Mouse (Mus musculus) limb, embryonic 14.5 days (tissue): Measurements from ENCODE around the gene Plekhg2. TPM values are rescaled to one million over a fixed set of nuclear protein-coding genes. Genes with fewer than 3 reads are reported as not detected.

Experiments used
- ATAC-seq: fragments of 200-750 bp; cut with Nextera tagmentation; 2 replicates; pipeline ENCODE4 v1.8.0; 2017; ENCODE audit warnings: low read depth, moderate number of reproducible peaks, moderate TSS enrichment; ENCODE audit not compliant: low FRiP score
- DNase-seq: peaks from one replicate; pipeline ENCODE4 v3.0.0-alpha.2; 2015; ENCODE audit warnings: low spot score
- H3K27ac ChIP-seq: fragments of 300-500 bp; sonication (generic); replicated peaks from 2 replicates; pipeline ENCODE4 v1.5.1; 2014; ENCODE audit warnings: low read depth, mild to moderate bottlenecking, low read length, moderate library complexity, mixed read lengths
- H3K27me3 ChIP-seq: fragments of 300-500 bp; sonication (generic); 2 replicates; pipeline ENCODE4 v1.6.1; 2014; ENCODE audit warnings: low read length, mixed read lengths; ENCODE audit not compliant: control insufficient read depth, insufficient read depth
- H3K36me3 ChIP-seq: fragments of 300-500 bp; sonication (generic); 2 replicates; pipeline ENCODE4 v1.6.1; 2014; ENCODE audit warnings: mild to moderate bottlenecking, low read length, moderate library complexity, mixed read lengths; ENCODE audit not compliant: control insufficient read depth, insufficient read depth
- H3K4me1 ChIP-seq: fragments of 300-500 bp; sonication (generic); 2 replicates; pipeline ENCODE4 v1.6.1; 2014; ENCODE audit warnings: antibody characterized with exemption, low read length, mixed read lengths; ENCODE audit not compliant: control insufficient read depth, insufficient read depth
- H3K4me2 ChIP-seq: fragments of 300-500 bp; sonication (generic); replicated peaks from 2 replicates; pipeline ENCODE4 v1.6.1; 2014; ENCODE audit warnings: low read depth, mild to moderate bottlenecking, low read length, moderate library complexity; ENCODE audit not compliant: severe bottlenecking
- H3K4me3 ChIP-seq: fragments of 300-500 bp; sonication (generic); replicated peaks from 2 replicates; pipeline ENCODE4 v1.5.1; 2014; ENCODE audit warnings: low read length
- H3K9ac ChIP-seq: fragments of 300-500 bp; sonication (generic); 2 replicates; pipeline ENCODE4 v1.6.1; 2014; ENCODE audit warnings: mild to moderate bottlenecking, low read depth, low read length, moderate library complexity; ENCODE audit not compliant: severe bottlenecking
- H3K9me3 ChIP-seq: fragments of 300-500 bp; sonication (generic); 2 replicates; pipeline ENCODE4 v1.6.1; 2016; ENCODE audit warnings: low read length; ENCODE audit not compliant: control insufficient read depth
- POLR2A ChIP-seq: fragments of 200-500 bp; IDR thresholded peaks from 2 replicates; pipeline ENCODE4 v1.8.0; 2012; ENCODE audit warnings: inconsistent platforms, mild to moderate bottlenecking, moderate library complexity, borderline replicate concordance; ENCODE audit not compliant: insufficient read depth, insufficient read length; ENCODE audit errors: extremely low read depth
- WGBS: fragments of 180-500 bp; shearing (Covaris S2); extraction: QIAGEN DNeasy Blood & Tissue Kit; methylation state at CpG from one replicate; pipeline ENCODE4 v1.1.7; 2014; 5-methylcytosine and 5-hydroxymethylcytosine counted together
- polyA plus RNA-seq, 2 experiments: library from polyadenylated mRNA; depleted of rRNA in 1 of 2; stranded (reverse) in 1 of 2; unstranded in 1 of 2; fragments of >200 nt; fragmentation: Nextera tagmentation in 1 of 2; extraction: Ambion mirVana in 1 of 2; gene quantifications; 2 replicates each; pipeline versions ENCODE4 v1.2.1 to v1.2.3; 2012 to 2014

Gene Plekhg2
- polyA plus RNA-seq, 2 experiments: 59.0 to 67.3 TPM

DNA sequence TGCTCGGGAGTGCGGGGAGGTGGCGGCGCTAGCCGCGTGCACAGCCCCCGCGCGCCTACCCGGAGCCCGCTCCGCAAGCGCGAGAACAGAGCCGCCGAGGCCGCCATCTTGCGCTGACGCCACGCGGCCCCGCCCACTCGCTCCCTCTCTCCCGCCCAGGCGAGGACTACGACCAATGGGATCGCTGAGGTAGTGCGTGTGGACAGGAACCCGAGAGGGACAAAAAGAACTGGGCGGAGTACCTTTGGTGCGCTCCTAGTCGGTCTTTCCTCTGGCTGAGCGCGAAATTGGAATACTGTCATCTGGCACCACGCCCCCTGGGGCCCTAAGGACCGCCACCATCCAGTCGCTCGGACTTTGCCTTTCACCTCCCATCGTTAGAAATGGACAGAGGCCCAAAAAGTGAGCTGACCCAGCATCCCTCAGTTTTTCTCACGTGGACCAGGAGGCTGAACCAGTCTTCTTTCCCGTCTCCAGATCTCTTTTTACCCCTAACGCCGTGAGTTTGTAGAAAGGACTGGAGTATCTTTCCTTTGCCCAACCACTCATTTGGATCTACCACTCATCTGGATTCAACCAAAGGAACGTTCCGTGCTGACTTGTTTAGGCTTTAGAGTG is 60.4 kb downstream of the Plekhg2 start, which contains the start of gene Timm50:
Gene Timm50 (minus strand): TSS at position 147 of the 618 bp plus-strand sequence.
- ATAC-seq (peak; percentile 98), DNase-seq (peak; percentile 98)
- H3K9me3 ChIP-seq: no peaks in the 10 kb centered on the region
- WGBS: 1% methylated on average over 25 of the region's 45 CpGs
- H3K27me3 ChIP-seq: no peaks in the 10 kb centered on the region
- H3K9ac ChIP-seq: peak within 1 kb of the TSS; percentile 85
- H3K27ac ChIP-seq: peak within 1 kb of the TSS; percentile 55; the same call in 1 of the 2 replicates
- TF ChIP-seq POLR2A: 0 out of 2 replicates have a peak, but pooled peaks have one; percentile 72
- H3K36me3 ChIP-seq: peaks cover 64% of the 10 kb centered on the region
- H3K4me2 ChIP-seq: peak within 1 kb of the TSS; percentile 85
- H3K4me3 ChIP-seq: peak within 1 kb of the TSS; percentile 95
- H3K4me1 ChIP-seq: peaks cover 5% of the 10 kb centered on the region

DNA sequence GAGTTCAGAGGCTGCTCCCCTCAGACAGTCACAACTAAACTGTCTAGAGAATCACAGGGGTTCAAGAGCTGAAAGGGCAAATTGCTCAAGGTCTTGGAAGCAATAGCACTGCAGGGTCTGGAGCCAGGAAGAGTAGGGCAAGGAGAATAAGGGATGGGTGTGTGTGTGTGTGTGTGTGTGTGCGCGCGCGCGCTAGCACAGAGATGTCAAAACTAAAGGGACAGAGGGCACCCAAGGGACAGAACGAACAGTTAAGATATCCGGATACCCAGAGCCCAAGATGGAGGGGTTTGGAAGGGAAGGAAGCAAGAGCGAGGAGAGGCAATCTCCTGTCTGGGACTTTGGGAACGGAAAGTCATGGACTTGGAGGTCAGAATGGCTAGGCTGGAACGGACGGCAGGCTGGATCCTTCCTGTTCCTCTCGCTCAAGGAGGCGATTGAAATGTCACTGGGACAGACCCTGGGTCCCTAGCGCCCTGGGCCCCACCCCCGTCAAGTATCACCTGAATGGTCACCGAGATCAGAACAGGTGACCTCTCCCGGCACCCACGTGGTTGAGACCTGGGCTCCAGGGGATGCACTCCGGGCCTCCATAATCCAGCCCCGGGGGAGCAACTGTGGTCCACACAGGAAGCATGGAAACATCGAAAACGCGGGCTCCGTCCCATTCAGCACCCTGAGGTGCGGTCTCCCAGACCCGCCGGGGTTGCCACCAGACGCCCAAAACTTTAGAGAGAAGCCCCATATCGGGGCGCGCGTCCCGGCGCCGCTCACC is 61.1 kb downstream of the Plekhg2 start:
- WGBS: 7% methylated on average over 35 of the region's 35 CpGs
- DNase-seq: no peak
- no peaks in the 10 kb centered on the region for H3K27me3 ChIP-seq
- peak overlapping the region; percentile 85 for H3K4me2 ChIP-seq
- peak; percentile 54 for ATAC-seq
- no peaks in the 10 kb centered on the region for H3K9me3 ChIP-seq
- H3K36me3 ChIP-seq: peaks cover 64% of the 10 kb centered on the region
- H3K9ac ChIP-seq: peak overlapping the region; percentile 85
- peaks cover 5% of the 10 kb centered on the region for H3K4me1 ChIP-seq
- peak overlapping the region; percentile 95 for H3K4me3 ChIP-seq
- TF ChIP-seq POLR2A: no peak
- peak overlapping the region; percentile 55; the same call in 1 of the 2 replicates for H3K27ac ChIP-seq

- H3K36me3 ChIP-seq: peaks cover 64% of the 10 kb centered on the region
These were observed 62.7 kb downstream of the Plekhg2 start for GRCm38 (mm10) chr7:28309737-28310136.

More at GRCm38 (mm10) chr7:28309737-28310136, 62.7 kb downstream of the Plekhg2 start:
- H3K9ac ChIP-seq: no peak overlapping the region
- no peaks in the 10 kb centered on the region for H3K27me3 ChIP-seq
- no peak for TF ChIP-seq POLR2A
- DNase-seq (no peak), ATAC-seq (no peak)
- no peak overlapping the region for H3K4me2 ChIP-seq
- 39% methylated on average over 9 of the region's 9 CpGs for WGBS
- H3K4me1 ChIP-seq: peaks cover 5% of the 10 kb centered on the region
- no peaks in the 10 kb centered on the region for H3K9me3 ChIP-seq
- no peak overlapping the region for H3K4me3 ChIP-seq
- H3K27ac ChIP-seq: no peak overlapping the region

Other genes starting within 250 kb of the Plekhg2 start
- not detected in 2 replicates for gene 9530053A07Rik, start 243.1 kb downstream of the Plekhg2 start, polyA plus RNA-seq (2012; rRNA removed)
- not detected in 2 replicates for gene 9530053A07Rik, start 243.1 kb downstream of the Plekhg2 start, polyA plus RNA-seq (2014; fragmentation: Nextera tagmentation; extraction: Ambion mirVana)
- 238 and 299 TPM in 2 replicates for gene Fbl, start 202.9 kb downstream of the Plekhg2 start, polyA plus RNA-seq (2012; rRNA removed)
- gene Fbl, start 202.9 kb downstream of the Plekhg2 start, polyA plus RNA-seq (2014; fragmentation: Nextera tagmentation; extraction: Ambion mirVana): 43.7 and 45.9 TPM in 2 replicates
- 26.0 and 37.8 TPM in 2 replicates for gene Dyrk1b, start 193.1 kb downstream of the Plekhg2 start, polyA plus RNA-seq (2012; rRNA removed)
- 13.8 and 15.7 TPM in 2 replicates for gene Dyrk1b, start 193.1 kb downstream of the Plekhg2 start, polyA plus RNA-seq (2014; fragmentation: Nextera tagmentation; extraction: Ambion mirVana)
- gene Eid2, start 104.7 kb downstream of the Plekhg2 start, polyA plus RNA-seq (2012; rRNA removed): 33.0 and 35.0 TPM in 2 replicates
- gene Eid2, start 104.7 kb downstream of the Plekhg2 start, polyA plus RNA-seq (2014; fragmentation: Nextera tagmentation; extraction: Ambion mirVana): 12.2 and 17.0 TPM in 2 replicates
- 15.4 and 18.3 TPM in 2 replicates for gene Eid2b, start 94.9 kb downstream of the Plekhg2 start, polyA plus RNA-seq (2012; rRNA removed)
- gene Eid2b, start 94.9 kb downstream of the Plekhg2 start, polyA plus RNA-seq (2014; fragmentation: Nextera tagmentation; extraction: Ambion mirVana): 14.3 and 14.9 TPM in 2 replicates
- 0.55 and 0.74 TPM in 2 replicates for gene Selenov, start 81.4 kb downstream of the Plekhg2 start, polyA plus RNA-seq (2012; rRNA removed)
- 0.34 TPM in 1 of 2 replicates, not detected in the other for gene Selenov, start 81.4 kb downstream of the Plekhg2 start, polyA plus RNA-seq (2014; fragmentation: Nextera tagmentation; extraction: Ambion mirVana)
- 0.85 and 0.92 TPM in 2 replicates for gene Dll3, start 70.4 kb downstream of the Plekhg2 start, polyA plus RNA-seq (2012; rRNA removed)
- gene Dll3, start 70.4 kb downstream of the Plekhg2 start, polyA plus RNA-seq (2014; fragmentation: Nextera tagmentation; extraction: Ambion mirVana): 0.83 and 0.84 TPM in 2 replicates
- 98.1 and 119 TPM in 2 replicates for gene Timm50, start 60.5 kb downstream of the Plekhg2 start, polyA plus RNA-seq (2012; rRNA removed)
- 138 TPM in 2 replicates for gene Timm50, start 60.5 kb downstream of the Plekhg2 start, polyA plus RNA-seq (2014; fragmentation: Nextera tagmentation; extraction: Ambion mirVana)
- gene Supt5, start 33.9 kb downstream of the Plekhg2 start, polyA plus RNA-seq (2012; rRNA removed): 116 and 127 TPM in 2 replicates
- 76.2 and 84.4 TPM in 2 replicates for gene Supt5, start 33.9 kb downstream of the Plekhg2 start, polyA plus RNA-seq (2014; fragmentation: Nextera tagmentation; extraction: Ambion mirVana)
- gene Rps16, start 21.9 kb downstream of the Plekhg2 start, polyA plus RNA-seq (2012; rRNA removed): 1,848 and 2,127 TPM in 2 replicates
- 1,280 and 1,345 TPM in 2 replicates for gene Rps16, start 21.9 kb downstream of the Plekhg2 start, polyA plus RNA-seq (2014; fragmentation: Nextera tagmentation; extraction: Ambion mirVana)
- 12.3 and 19.0 TPM in 2 replicates for gene Zfp36, start 7.7 kb upstream of the Plekhg2 start, polyA plus RNA-seq (2012; rRNA removed)
- 16.0 TPM in 2 replicates for gene Zfp36, start 7.7 kb upstream of the Plekhg2 start, polyA plus RNA-seq (2014; fragmentation: Nextera tagmentation; extraction: Ambion mirVana)
- 47.5 and 61.6 TPM in 2 replicates for gene Med29, start 20.1 kb upstream of the Plekhg2 start, polyA plus RNA-seq (2012; rRNA removed)
- 46.6 and 49.9 TPM in 2 replicates for gene Med29, start 20.1 kb upstream of the Plekhg2 start, polyA plus RNA-seq (2014; fragmentation: Nextera tagmentation; extraction: Ambion mirVana)
- 97.8 and 102 TPM in 2 replicates for gene Paf1, start 20.4 kb upstream of the Plekhg2 start, polyA plus RNA-seq (2012; rRNA removed)
- 54.2 and 63.1 TPM in 2 replicates for gene Paf1, start 20.4 kb upstream of the Plekhg2 start, polyA plus RNA-seq (2014; fragmentation: Nextera tagmentation; extraction: Ambion mirVana)
- 7.0 and 12.7 TPM in 2 replicates for gene Gmfg, start 64.8 kb upstream of the Plekhg2 start, polyA plus RNA-seq (2012; rRNA removed)
- 15.7 and 19.4 TPM in 2 replicates for gene Gmfg, start 64.8 kb upstream of the Plekhg2 start, polyA plus RNA-seq (2014; fragmentation: Nextera tagmentation; extraction: Ambion mirVana)
- gene Lrfn1, start 79.4 kb upstream of the Plekhg2 start, polyA plus RNA-seq (2012; rRNA removed): 18.7 and 31.8 TPM in 2 replicates
- 5.9 and 7.6 TPM in 2 replicates for gene Lrfn1, start 79.4 kb upstream of the Plekhg2 start, polyA plus RNA-seq (2014; fragmentation: Nextera tagmentation; extraction: Ambion mirVana)
- not detected in 2 replicates for gene Ifnl2, start 137.9 kb upstream of the Plekhg2 start, polyA plus RNA-seq (2012; rRNA removed)
- gene Ifnl2, start 137.9 kb upstream of the Plekhg2 start, polyA plus RNA-seq (2014; fragmentation: Nextera tagmentation; extraction: Ambion mirVana): not detected in 2 replicates
- not detected in 2 replicates for gene Ifnl3, start 150.2 kb upstream of the Plekhg2 start, polyA plus RNA-seq (2012; rRNA removed)
- gene Ifnl3, start 150.2 kb upstream of the Plekhg2 start, polyA plus RNA-seq (2014; fragmentation: Nextera tagmentation; extraction: Ambion mirVana): not detected in 2 replicates
- gene Sycn, start 168.3 kb upstream of the Plekhg2 start, polyA plus RNA-seq (2012; rRNA removed): 0.14 and 0.85 TPM in 2 replicates
- gene Sycn, start 168.3 kb upstream of the Plekhg2 start, polyA plus RNA-seq (2014; fragmentation: Nextera tagmentation; extraction: Ambion mirVana): not detected in 2 replicates
- gene Nccrp1, start 174.7 kb upstream of the Plekhg2 start, polyA plus RNA-seq (2012; rRNA removed): not detected in 2 replicates
- not detected in 2 replicates for gene Nccrp1, start 174.7 kb upstream of the Plekhg2 start, polyA plus RNA-seq (2014; fragmentation: Nextera tagmentation; extraction: Ambion mirVana)
- 82.0 and 129 TPM in 2 replicates for gene Samd4b, start 225.5 kb upstream of the Plekhg2 start, polyA plus RNA-seq (2012; rRNA removed)
- gene Samd4b, start 225.5 kb upstream of the Plekhg2 start, polyA plus RNA-seq (2014; fragmentation: Nextera tagmentation; extraction: Ambion mirVana): 33.0 and 35.1 TPM in 2 replicates
- gene Pak4, start 225.6 kb upstream of the Plekhg2 start, polyA plus RNA-seq (2012; rRNA removed): 27.6 and 29.6 TPM in 2 replicates
- gene Pak4, start 225.6 kb upstream of the Plekhg2 start, polyA plus RNA-seq (2014; fragmentation: Nextera tagmentation; extraction: Ambion mirVana): 21.3 and 26.3 TPM in 2 replicates